In the genomic region with DNA sequence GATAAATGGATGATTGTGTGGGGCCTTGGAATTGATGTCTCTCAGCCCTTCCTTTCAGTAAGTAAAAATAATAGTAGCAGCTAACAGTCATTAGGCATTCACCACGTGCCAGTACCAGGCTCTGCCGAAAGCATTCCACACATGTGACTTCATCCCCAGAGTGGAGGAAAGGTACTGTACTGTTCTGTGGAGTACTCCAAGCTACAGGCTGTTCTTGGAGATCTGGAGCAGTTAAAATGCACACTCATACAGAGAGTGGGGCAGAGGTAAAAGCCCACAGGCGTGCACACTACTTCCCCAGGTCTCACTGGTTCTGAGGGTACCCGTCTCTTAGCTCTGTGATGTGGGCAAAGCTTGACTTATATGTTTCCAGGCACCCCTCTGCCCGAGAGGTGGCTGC, we compare ENCODE assay signal across 15 mouse cellular contexts. TPM values are rescaled to one million over a fixed set of nuclear protein-coding genes. Genes with fewer than 3 reads are reported as not detected.
DNase-seq lines count a peak whose midpoint lies in the region; ATAC-seq and TF ChIP-seq lines count a peak whose summit lies in the region.
"Had no signal": no experiment of that assay in that cellular context is flagged by ENCODE, and none has a peak within 500 bp of the region (broad histone marks: within the 10 kb centered on the region; RNA-seq: fewer than 3 reads in every experiment).

No protein-coding gene starts in this region.

- TF ChIP-seq CTCF in left cerebral cortex, adult 2 months (IDR thresholded peaks at IDR 0.05), result no peak

- no peak overlapping the region for H3K4me2 ChIP-seq in forebrain, embryonic 11.5 days (ENCODE audit: low read depth, low read length, severe bottlenecking)
- H3K4me2 ChIP-seq in forebrain, embryonic 12.5 days, result no peak overlapping the region
- H3K4me2 ChIP-seq: embryonic facial prominence, embryonic 12.5 days; liver, embryonic 15.5 days; neural tube, embryonic 12.5 days had no signal

- no peak for ATAC-seq in forebrain, embryonic 11.5 days (replicated peaks; ENCODE audit: low FRiP score)
- ATAC-seq in forebrain, embryonic 12.5 days (ENCODE audit: low FRiP score), result no peak
- no peak for ATAC-seq in megakaryocyte progenitor cell, adult 5-6 weeks (replicated peaks; ENCODE audit: poor library complexity)
- ATAC-seq: CD4-positive, CD25-positive, alpha-beta regulatory T cell, adult 4 months had no signal

- H3K4me1 ChIP-seq in forebrain, embryonic 11.5 days (replicated peaks; ENCODE audit: control insufficient read depth, insufficient read depth, low read length), result no peaks in the 10 kb centered on the region; the same call in 1 of the 2 replicates
- H3K4me1 ChIP-seq in forebrain, embryonic 12.5 days, result peaks cover 27% of the 10 kb centered on the region
- H3K4me1 ChIP-seq in brown adipose tissue, adult 24 weeks (ENCODE audit: control insufficient read depth, insufficient read depth, insufficient read length, low read length), result peaks cover 69% of the 10 kb centered on the region

- DNase-seq in forebrain, embryonic 11.5 days (ENCODE audit: low spot score), result peak; percentile 44
- DNase-seq in left cerebral cortex, adult 2 months (ENCODE audit: extremely low spot score in 1 of 2, low spot score in 2 of 2), result no peak
- no peak for DNase-seq in left cerebral cortex, postnatal 25 days (ENCODE audit: low spot score in 2 of 2)
- DNase-seq in 3134 (ENCODE audit: extremely low read depth, insufficient read length, low spot score), result peak; percentile 32
- no peak for DNase-seq in cerebellum, adult 11-12 months
- DNase-seq: cerebellum, adult 9-11 months; layer of hippocampus, postnatal 36 days; right cerebral cortex, postnatal 14 days had no signal

- no peak overlapping the region for H3K27ac ChIP-seq in forebrain, embryonic 11.5 days (ENCODE audit: low read depth, low read length)
- H3K27ac ChIP-seq in forebrain, embryonic 12.5 days, result no peak overlapping the region
- peak overlapping the region; percentile 8; the same call in 1 of the 2 replicates for H3K27ac ChIP-seq in left cerebral cortex, adult 2 months
- peak overlapping the region; percentile 75 for H3K27ac ChIP-seq in brown adipose tissue, adult 24 weeks (replicated peaks; ENCODE audit: low read depth, low read length)
- H3K27ac ChIP-seq: embryonic facial prominence, embryonic 12.5 days; liver, embryonic 15.5 days; neural tube, embryonic 12.5 days had no signal

- H3K36me3 ChIP-seq in forebrain, embryonic 11.5 days (ENCODE audit: control insufficient read depth, insufficient read depth, low read length), result no peaks in the 10 kb centered on the region
- peaks cover 6% of the 10 kb centered on the region for H3K36me3 ChIP-seq in forebrain, embryonic 12.5 days (replicated peaks)
- H3K36me3 ChIP-seq: liver, embryonic 15.5 days had no signal

- no peak overlapping the region for H3K4me3 ChIP-seq in forebrain, embryonic 11.5 days (ENCODE audit: low read depth, low read length)
- H3K4me3 ChIP-seq in forebrain, embryonic 12.5 days (replicated peaks), result no peak overlapping the region
- H3K4me3 ChIP-seq in left cerebral cortex, adult 2 months, result no peak overlapping the region
- no peak overlapping the region for H3K4me3 ChIP-seq in brown adipose tissue, adult 24 weeks (ENCODE audit: insufficient read depth, low read depth, low read length)
- H3K4me3 ChIP-seq: embryonic facial prominence, embryonic 12.5 days; liver, embryonic 15.5 days; neural tube, embryonic 12.5 days had no signal

- no peak overlapping the region for H3K9ac ChIP-seq in forebrain, embryonic 11.5 days (ENCODE audit: low read length)
- no peak overlapping the region for H3K9ac ChIP-seq in forebrain, embryonic 12.5 days
- H3K9ac ChIP-seq: embryonic facial prominence, embryonic 12.5 days; liver, embryonic 15.5 days; neural tube, embryonic 12.5 days had no signal

- WGBS in forebrain, embryonic 11.5 days, result 80% methylated on average over 5 of the region's 5 CpGs
- 67% methylated on average over 5 of the region's 5 CpGs for WGBS in forebrain, embryonic 12.5 days

- H3K9me3 ChIP-seq in forebrain, embryonic 11.5 days (ENCODE audit: control insufficient read depth, low read length), result no peaks in the 10 kb centered on the region
- no peaks in the 10 kb centered on the region for H3K9me3 ChIP-seq in forebrain, embryonic 12.5 days
- H3K9me3 ChIP-seq: embryonic facial prominence, embryonic 12.5 days; liver, embryonic 15.5 days; neural tube, embryonic 12.5 days had no signal

- H3K27me3 ChIP-seq in forebrain, embryonic 11.5 days (ENCODE audit: control insufficient read depth, insufficient read depth, low read length), result no peaks in the 10 kb centered on the region
- no peaks in the 10 kb centered on the region for H3K27me3 ChIP-seq in forebrain, embryonic 12.5 days
- H3K27me3 ChIP-seq: embryonic facial prominence, embryonic 12.5 days; liver, embryonic 15.5 days; neural tube, embryonic 12.5 days had no signal

- intact Hi-C loops in left cerebral cortex, adult 2 months (cut with DNase I), result no loop called here
- intact Hi-C loops in left cerebral cortex, postnatal 25 days (cut with DNase I), result no loop called here

RNA-seq across cellular contexts. Expression of a gene that starts 8.7 kb away (rescaled TPM):
- polyA plus RNA-seq in forebrain, embryonic 11.5 days (2014; fragmentation: Nextera tagmentation; extraction: Ambion mirVana), result 23.0 and 26.2 TPM in 2 replicates
- polyA plus RNA-seq in forebrain, embryonic 12.5 days (2016; fragmentation: Nextera tagmentation; extraction: Ambion mirVana), result 22.3 and 24.0 TPM in 2 replicates
- 100 to 1,000 TPM; 102 to 108 TPM for total RNA-seq in left cerebral cortex, adult 2 months (2021)
- 100 to 1,000 TPM; 110 TPM for total RNA-seq in left cerebral cortex, postnatal 25 days (2021)
- 19.1 and 24.3 TPM in 2 replicates for polyA plus RNA-seq in brown adipose tissue, adult 24 weeks (2012; ENCODE audit: insufficient read depth, insufficient read length, missing spikeins)
- 19.4 and 21.7 TPM in 2 replicates for total RNA-seq in megakaryocyte progenitor cell, adult 5-6 weeks (2015)
- total RNA-seq in megakaryocyte progenitor cell, adult 5-6 weeks (2017), result 22.9 and 24.9 TPM in 2 replicates

Comparison
In these comparisons a context has a peak if more than half of its experiments do, and no peak if none do; other contexts are left out.
1. DNase-seq: peak in forebrain, embryonic 11.5 days (single experiment) and 3134 (single experiment); none in left cerebral cortex, adult 2 months (0 of 2), left cerebral cortex, postnatal 25 days (0 of 2) and cerebellum, adult 11-12 months (single experiment).
2. H3K27ac ChIP-seq: peak in left cerebral cortex, adult 2 months (single experiment) and brown adipose tissue, adult 24 weeks (single experiment); none in forebrain, embryonic 11.5 days (single experiment) and forebrain, embryonic 12.5 days (single experiment).